In the genomic region with DNA sequence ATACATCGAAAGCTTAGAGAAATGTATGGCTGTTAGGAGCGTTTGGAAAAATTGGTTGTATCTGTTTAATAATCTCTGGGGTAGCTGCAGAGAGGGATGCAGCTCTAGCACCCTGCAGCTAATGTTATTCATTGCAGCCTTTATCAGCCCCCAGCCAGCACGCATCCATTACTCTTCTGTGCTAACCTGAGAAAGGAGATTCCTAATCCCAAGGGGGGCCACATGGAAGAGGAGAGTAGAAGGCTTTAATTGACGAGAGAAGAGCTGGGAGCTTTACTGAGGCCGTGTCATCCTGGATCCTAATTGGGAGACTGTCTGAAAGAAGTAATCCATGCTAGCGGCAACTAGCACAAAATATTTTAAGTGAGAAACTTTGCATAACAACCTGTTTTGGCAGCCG, we compare ENCODE assay signal across 14 mouse cellular contexts.
"Had no signal": no experiment of that assay in that cellular context is flagged by ENCODE, and none has a peak within 500 bp of the region (broad histone marks: within the 10 kb centered on the region; RNA-seq: fewer than 3 reads in every experiment).

No protein-coding gene starts in this region.

- H3K9me3 ChIP-seq: intestine, embryonic 15.5 days; kidney, embryonic 15.5 days; liver, embryonic 13.5 days; stomach, embryonic 15.5 days had no signal

- H3K27me3 ChIP-seq: intestine, embryonic 15.5 days; kidney, embryonic 15.5 days; liver, embryonic 13.5 days; stomach, embryonic 15.5 days had no signal

- DNase-seq: kidney, adult 11 months; kidney, adult 8-10 months; kidney, postnatal 10 days; kidney, postnatal 4 days; layer of hippocampus, adult 9-11 months; liver, embryonic 13.5 days; lung, adult 2 months; right cerebral cortex, postnatal 25 days; spleen, adult 18-20 months; thymus, postnatal 36 days had no signal

- ATAC-seq: intestine, embryonic 15.5 days had no signal

- H3K4me1 ChIP-seq: intestine, embryonic 15.5 days; kidney, embryonic 15.5 days; liver, embryonic 13.5 days; stomach, embryonic 15.5 days had no signal

- H3K9ac ChIP-seq: intestine, embryonic 15.5 days; kidney, embryonic 15.5 days; liver, embryonic 13.5 days; stomach, embryonic 15.5 days had no signal

- H3K27ac ChIP-seq: intestine, embryonic 15.5 days; kidney, embryonic 15.5 days; liver, embryonic 13.5 days; macrophage; stomach, embryonic 15.5 days had no signal

- H3K4me2 ChIP-seq: intestine, embryonic 15.5 days; kidney, embryonic 15.5 days; liver, embryonic 13.5 days; stomach, embryonic 15.5 days had no signal

- H3K4me3 ChIP-seq: intestine, embryonic 15.5 days; kidney, embryonic 15.5 days; liver, embryonic 13.5 days; stomach, embryonic 15.5 days had no signal

- H3K36me3 ChIP-seq: intestine, embryonic 15.5 days; kidney, embryonic 15.5 days; liver, embryonic 13.5 days; stomach, embryonic 15.5 days had no signal
